ENCODE assay signal across 13 mouse cellular contexts in genomic region chr17:86323310-86323709, GRCm38 (mm10).
DNase-seq lines count a peak whose midpoint lies in the region; ATAC-seq and TF ChIP-seq lines count a peak whose summit lies in the region.
"Had no signal": no experiment of that assay in that cellular context is flagged by ENCODE, and none has a peak within 500 bp of the region (broad histone marks: within the 10 kb centered on the region; RNA-seq: fewer than 3 reads in every experiment).

No protein-coding gene starts in this region.

- H3K36me3 ChIP-seq in liver, postnatal 0 days (replicated peaks; ENCODE audit: insufficient read depth, low read length): no peaks in the 10 kb centered on the region
- H3K36me3 ChIP-seq in embryonic facial prominence, embryonic 11.5 days (replicated peaks; ENCODE audit: control insufficient read depth, insufficient read depth, low read depth, low read length): no peaks in the 10 kb centered on the region
- H3K36me3 ChIP-seq in splenic B cell, adult 2 months (ENCODE audit: control insufficient read depth, insufficient read depth, low read length, poor library complexity, severe bottlenecking): no peaks in the 10 kb centered on the region
- H3K36me3 ChIP-seq: liver, embryonic 15.5 days had no signal

- TF ChIP-seq EP300 in liver, postnatal 0 days (IDR thresholded peaks at IDR 0.05; ENCODE audit: low read depth): no peak

- no peak for DNase-seq in gastrocnemius, adult 2 months
- DNase-seq in gastrocnemius, postnatal 36 days: no peak
- DNase-seq in liver, postnatal 0 days: no peak
- no peak for DNase-seq in liver
- DNase-seq in embryonic facial prominence, embryonic 11.5 days (ENCODE audit: low spot score): no peak
- peak; percentile 38 for DNase-seq in splenic B cell, adult 2 months (ENCODE audit: low read depth, low spot score)
- DNase-seq in cerebellum, adult 11-12 months: no peak
- no peak for DNase-seq in left cerebral cortex, postnatal 14 days (ENCODE audit: low spot score in 2 of 2)
- DNase-seq: adrenal gland, adult 8-10 months; gastrocnemius, postnatal 14 days; kidney, postnatal 4 days had no signal

- H3K27me3 ChIP-seq in liver, postnatal 0 days (ENCODE audit: insufficient read depth, low read length): no peaks in the 10 kb centered on the region
- H3K27me3 ChIP-seq in embryonic facial prominence, embryonic 11.5 days (ENCODE audit: control insufficient read depth, insufficient read depth, low read length): no peaks in the 10 kb centered on the region
- H3K27me3 ChIP-seq in splenic B cell, adult 2 months (ENCODE audit: control insufficient read depth, insufficient read depth, low read length, poor library complexity, severe bottlenecking): no peaks in the 10 kb centered on the region
- H3K27me3 ChIP-seq: liver, embryonic 15.5 days had no signal

- no peak overlapping the region for H3K4me2 ChIP-seq in liver, postnatal 0 days (ENCODE audit: low read depth, low read length)
- H3K4me2 ChIP-seq in embryonic facial prominence, embryonic 11.5 days (ENCODE audit: low read depth, low read length): no peak overlapping the region
- H3K4me2 ChIP-seq: liver, embryonic 15.5 days had no signal

- no peak overlapping the region for H3K4me3 ChIP-seq in gastrocnemius, adult 2 months
- H3K4me3 ChIP-seq in liver, postnatal 0 days (ENCODE audit: low read depth, low read length): no peak overlapping the region
- no peak overlapping the region for H3K4me3 ChIP-seq in embryonic facial prominence, embryonic 11.5 days (ENCODE audit: low read depth, low read length)
- H3K4me3 ChIP-seq: liver, embryonic 15.5 days had no signal

- no peak for ATAC-seq in liver, postnatal 0 days
- ATAC-seq in embryonic facial prominence, embryonic 11.5 days (replicated peaks; ENCODE audit: insufficient number of reproducible peaks, low FRiP score, low TSS enrichment, low read depth): no peak
- ATAC-seq: hindbrain, postnatal 0 days had no signal

- intact Hi-C loops in gastrocnemius, adult 2 months (cut with DNase I): no loop called here
- intact Hi-C loops in gastrocnemius, postnatal 36 days (cut with DNase I): no loop called here
- intact Hi-C loops in left cerebral cortex, postnatal 14 days (cut with DNase I): no loop called here

- no peak for TF ChIP-seq CTCF in gastrocnemius, adult 2 months (IDR thresholded peaks at IDR 0.05)
- peak; percentile 7; the same call in 1 of the 2 replicates for TF ChIP-seq CTCF in liver, postnatal 0 days (IDR thresholded peaks at IDR 0.05; ENCODE audit: low read depth)

- no peak overlapping the region for H3K9ac ChIP-seq in liver, postnatal 0 days (replicated peaks)
- H3K9ac ChIP-seq in embryonic facial prominence, embryonic 11.5 days (replicated peaks; ENCODE audit: low read length): no peak overlapping the region
- H3K9ac ChIP-seq: liver, embryonic 15.5 days had no signal

- WGBS in liver, postnatal 0 days (ENCODE audit: insufficient replicate concordance): 25% methylated on average over 4 of the region's 4 CpGs
- WGBS in embryonic facial prominence, embryonic 11.5 days: 51% methylated on average over 4 of the region's 4 CpGs

- peak overlapping the region; percentile 20; the same call in 1 of the 2 replicates for H3K27ac ChIP-seq in gastrocnemius, adult 2 months
- H3K27ac ChIP-seq in liver, postnatal 0 days (ENCODE audit: low read depth): no peak overlapping the region
- H3K27ac ChIP-seq in embryonic facial prominence, embryonic 11.5 days (replicated peaks; ENCODE audit: low read depth, low read length): peak overlapping the region; percentile 13; the same call in 1 of the 2 replicates
- H3K27ac ChIP-seq: hindbrain, postnatal 0 days; liver, embryonic 15.5 days had no signal

- no peaks in the 10 kb centered on the region for H3K9me3 ChIP-seq in liver, postnatal 0 days (ENCODE audit: low read length)
- no peaks in the 10 kb centered on the region for H3K9me3 ChIP-seq in embryonic facial prominence, embryonic 11.5 days (replicated peaks; ENCODE audit: control insufficient read depth, low read length)
- H3K9me3 ChIP-seq: liver, embryonic 15.5 days had no signal

- no peaks in the 10 kb centered on the region; the same call in 1 of the 2 replicates for H3K4me1 ChIP-seq in liver, postnatal 0 days (ENCODE audit: insufficient read depth)
- H3K4me1 ChIP-seq in embryonic facial prominence, embryonic 11.5 days (ENCODE audit: control insufficient read depth, insufficient read depth, low read length): no peaks in the 10 kb centered on the region
- H3K4me1 ChIP-seq: liver, embryonic 15.5 days had no signal
